Mouse (Mus musculus) limb, embryonic 10.5 days (tissue): ENCODE data around the gene Ankfn1. TPM values are rescaled to one million over a fixed set of nuclear protein-coding genes. Genes with fewer than 3 reads are reported as not detected.

Source experiments
- DNase-seq: peaks from one replicate; pipeline ENCODE4 v3.0.0-alpha.2; 2017; ENCODE audit warnings: low spot score
- H3K27ac ChIP-seq: fragments of 300-500 bp; sonication (generic); 2 replicates; pipeline ENCODE4 v1.5.1; 2016; ENCODE audit warnings: mild to moderate bottlenecking
- H3K27me3 ChIP-seq: fragments of 300-500 bp; sonication (generic); 2 replicates; pipeline ENCODE4 v1.6.1; 2016; ENCODE audit warnings: low read depth, mild to moderate bottlenecking; ENCODE audit not compliant: poor library complexity, severe bottlenecking
- H3K36me3 ChIP-seq: fragments of 300-500 bp; sonication (generic); 2 replicates; pipeline ENCODE4 v1.6.1; 2016; ENCODE audit warnings: mild to moderate bottlenecking, moderate library complexity
- H3K4me1 ChIP-seq: fragments of 300-500 bp; sonication (generic); 2 replicates; pipeline ENCODE4 v1.6.1; 2016
- H3K4me3 ChIP-seq: fragments of 300-500 bp; sonication (generic); 2 replicates; pipeline ENCODE4 v1.5.1; 2016; ENCODE audit warnings: mild to moderate bottlenecking, moderate library complexity
- H3K9me3 ChIP-seq: fragments of 300-500 bp; sonication (generic); replicated peaks from 2 replicates; pipeline ENCODE4 v1.6.1; 2016; ENCODE audit warnings: mild to moderate bottlenecking
- WGBS: fragments of 180-500 bp; shearing (Covaris S2); methylation state at CpG from one replicate; pipeline ENCODE4 v1.1.7; 2016; 5-methylcytosine and 5-hydroxymethylcytosine counted together
- polyA plus RNA-seq: library from polyadenylated mRNA; unstranded; fragments of >200 nt; fragmentation: Nextera tagmentation; extraction: Ambion mirVana; gene quantifications from 2 replicates; pipeline ENCODE4 v1.2.1, GENCODE M21; 2016

Gene Ankfn1
- polyA plus RNA-seq, 1 experiment from 2014 or later = not detected

- DNase-seq = no peak
- Histone ChIP-seq H3K36me3 (no peaks in the 10 kb centered on the region), H3K4me1 (0 out of 2 replicates have a peak, but pooled peaks cover 3% of the 10 kb centered on the region), H3K27ac (no peak overlapping the region), H3K4me3 (no peak overlapping the region), H3K9me3 (no peaks in the 10 kb centered on the region), H3K27me3 (peaks cover 5% of the 10 kb centered on the region; the same call in 1 of the 2 replicates)
- 84% methylated on average over 11 of the region's 11 CpGs for WGBS
Observed at GRCm38 (mm10) chr11:89420767-89421438, 356.6 kb downstream of the Ankfn1 start.

- Histone ChIP-seq H3K9me3 (no peaks in the 10 kb centered on the region), H3K27ac (no peak overlapping the region), H3K4me1 (0 out of 2 replicates have a peak, but pooled peaks cover 3% of the 10 kb centered on the region), H3K4me3 (no peak overlapping the region), H3K27me3 (peaks cover 5% of the 10 kb centered on the region; the same call in 1 of the 2 replicates), H3K36me3 (no peaks in the 10 kb centered on the region)
- DNase-seq = no peak
- 92% methylated on average over 2 of the region's 2 CpGs for WGBS
Observed at GRCm38 (mm10) chr11:89419863-89420262, 357.6 kb downstream of the Ankfn1 start.

- Histone ChIP-seq H3K4me3 (no peak overlapping the region), H3K27me3 (peaks cover 5% of the 10 kb centered on the region; the same call in 1 of the 2 replicates), H3K4me1 (0 out of 2 replicates have a peak, but pooled peaks cover 3% of the 10 kb centered on the region), H3K9me3 (no peaks in the 10 kb centered on the region), H3K36me3 (no peaks in the 10 kb centered on the region), H3K27ac (no peak overlapping the region)
- no peak for DNase-seq
- 73% methylated on average over 12 of the region's 12 CpGs for WGBS
Observed at GRCm38 (mm10) chr11:89418644-89419043, 358.8 kb downstream of the Ankfn1 start.

GRCm38 (mm10) chr11:89416769-89417168 is 360.7 kb downstream of the Ankfn1 start:
- WGBS = 72% methylated on average over 6 of the region's 6 CpGs
- Histone ChIP-seq H3K27ac (no peak overlapping the region), H3K27me3 (peaks cover 5% of the 10 kb centered on the region; the same call in 1 of the 2 replicates), H3K4me1 (0 out of 2 replicates have a peak, but pooled peaks cover 3% of the 10 kb centered on the region), H3K36me3 (no peaks in the 10 kb centered on the region), H3K9me3 (no peaks in the 10 kb centered on the region), H3K4me3 (no peak overlapping the region)
- no peak for DNase-seq

GRCm38 (mm10) chr11:89408774-89409173 is 368.7 kb downstream of the Ankfn1 start:
- Histone ChIP-seq H3K9me3 (no peaks in the 10 kb centered on the region), H3K27ac (no peak overlapping the region), H3K36me3 (no peaks in the 10 kb centered on the region), H3K27me3 (peaks cover 20% of the 10 kb centered on the region; the same call in 1 of the 2 replicates), H3K4me1 (peaks cover 18% of the 10 kb centered on the region; the same call in 1 of the 2 replicates), H3K4me3 (no peak overlapping the region)
- 80% methylated on average over 6 of the region's 6 CpGs for WGBS
- DNase-seq = no peak

GRCm38 (mm10) chr11:89404489-89404888 is 373.0 kb downstream of the Ankfn1 start:
- 91% methylated on average over 1 of the region's 1 CpGs for whole genome bisulfite sequencing
- DNase-seq = no peak
- Histone ChIP-seq H3K9me3 (no peaks in the 10 kb centered on the region), H3K4me3 (no peak overlapping the region), H3K27ac (no peak overlapping the region), H3K27me3 (peaks cover 25% of the 10 kb centered on the region; the same call in 1 of the 2 replicates), H3K4me1 (peaks cover 18% of the 10 kb centered on the region; the same call in 1 of the 2 replicates), H3K36me3 (no peaks in the 10 kb centered on the region)

- 94% methylated on average over 14 of the region's 14 CpGs for WGBS
- Histone ChIP-seq H3K36me3 (no peaks in the 10 kb centered on the region), H3K9me3 (no peaks in the 10 kb centered on the region)
Observed at GRCm38 (mm10) chr11:89403436-89403835, 374.0 kb downstream of the Ankfn1 start.

GRCm38 (mm10) chr11:89388851-89389250 is 388.6 kb downstream of the Ankfn1 start:
- DNase-seq = no peak
- 85% methylated on average over 2 of the region's 2 CpGs for WGBS

More at GRCm38 (mm10) chr11:89403436-89403835, 374.0 kb downstream of the Ankfn1 start:
- Histone ChIP-seq H3K4me3 (no peak overlapping the region), H3K4me1 (peaks cover 9% of the 10 kb centered on the region; the same call in 1 of the 2 replicates), H3K27me3 (peaks cover 25% of the 10 kb centered on the region; the same call in 1 of the 2 replicates), H3K27ac (no peak overlapping the region)
- DNase-seq = no peak

GRCm38 (mm10) chr11:89382634-89383009 is 394.8 kb downstream of the Ankfn1 start:
- H3K36me3 ChIP-seq = no peaks in the 10 kb centered on the region
- peaks cover 10% of the 10 kb centered on the region for H3K4me1 ChIP-seq
- H3K27me3 ChIP-seq = no peaks in the 10 kb centered on the region
- DNase-seq = no peak
- no peak overlapping the region for H3K27ac ChIP-seq
- WGBS = 92% methylated on average over 2 of the region's 2 CpGs
- no peaks in the 10 kb centered on the region for H3K9me3 ChIP-seq
- no peak overlapping the region for H3K4me3 ChIP-seq

More at GRCm38 (mm10) chr11:89388851-89389250, 388.6 kb downstream of the Ankfn1 start:
- H3K4me3 ChIP-seq = no peak overlapping the region
- H3K9me3 ChIP-seq = no peaks in the 10 kb centered on the region
- no peak overlapping the region for H3K27ac ChIP-seq
- H3K4me1 ChIP-seq = no peaks in the 10 kb centered on the region
- H3K27me3 ChIP-seq = no peaks in the 10 kb centered on the region
- H3K36me3 ChIP-seq = no peaks in the 10 kb centered on the region

GRCm38 (mm10) chr11:89381782-89382633 is 395.4 kb downstream of the Ankfn1 start:
- Histone ChIP-seq H3K27ac (no peak overlapping the region), H3K9me3 (no peaks in the 10 kb centered on the region), H3K36me3 (no peaks in the 10 kb centered on the region), H3K27me3 (no peaks in the 10 kb centered on the region), H3K4me3 (no peak overlapping the region), H3K4me1 (peaks cover 10% of the 10 kb centered on the region)
- DNase-seq = no peak
- WGBS = 55% methylated on average over 8 of the region's 8 CpGs

GRCm38 (mm10) chr11:89370941-89371340 is 406.5 kb downstream of the Ankfn1 start:
- no peak for DNase-seq
- Histone ChIP-seq H3K36me3 (no peaks in the 10 kb centered on the region), H3K4me1 (peaks cover 5% of the 10 kb centered on the region), H3K9me3 (no peaks in the 10 kb centered on the region), H3K27ac (no peak overlapping the region), H3K4me3 (no peak overlapping the region), H3K27me3 (no peaks in the 10 kb centered on the region)
- WGBS = 75% methylated on average over 14 of the region's 14 CpGs

- Histone ChIP-seq H3K4me3 (no peak overlapping the region), H3K9me3 (no peaks in the 10 kb centered on the region), H3K36me3 (no peaks in the 10 kb centered on the region), H3K4me1 (peaks cover 5% of the 10 kb centered on the region), H3K27me3 (no peaks in the 10 kb centered on the region), H3K27ac (no peak overlapping the region)
- 84% methylated on average over 7 of the region's 7 CpGs for WGBS
- no peak for DNase-seq
Observed at GRCm38 (mm10) chr11:89370373-89370772, 407.1 kb downstream of the Ankfn1 start.

- 91% methylated on average over 3 of the region's 3 CpGs for WGBS
- Histone ChIP-seq H3K4me3 (no peak overlapping the region), H3K27ac (no peak overlapping the region), H3K9me3 (no peaks in the 10 kb centered on the region), H3K36me3 (no peaks in the 10 kb centered on the region), H3K27me3 (no peaks in the 10 kb centered on the region), H3K4me1 (no peaks in the 10 kb centered on the region)
- no peak for DNase-seq
Observed at GRCm38 (mm10) chr11:89363981-89364380, 413.5 kb downstream of the Ankfn1 start.
